Mouse (Mus musculus) right cerebral cortex, postnatal 4 days (tissue): ENCODE measurements around the gene Selenos.
"Not testable (repeated sequence)": the region's sequence is repeated elsewhere in the genome, so short reads cannot be mapped to it uniquely, and the experiment has no call there.

ENCODE experiments used
- DNase-seq: peaks from one replicate; pipeline ENCODE4 v3.0.0-alpha.2; 2022

Selenos gene

DNA sequence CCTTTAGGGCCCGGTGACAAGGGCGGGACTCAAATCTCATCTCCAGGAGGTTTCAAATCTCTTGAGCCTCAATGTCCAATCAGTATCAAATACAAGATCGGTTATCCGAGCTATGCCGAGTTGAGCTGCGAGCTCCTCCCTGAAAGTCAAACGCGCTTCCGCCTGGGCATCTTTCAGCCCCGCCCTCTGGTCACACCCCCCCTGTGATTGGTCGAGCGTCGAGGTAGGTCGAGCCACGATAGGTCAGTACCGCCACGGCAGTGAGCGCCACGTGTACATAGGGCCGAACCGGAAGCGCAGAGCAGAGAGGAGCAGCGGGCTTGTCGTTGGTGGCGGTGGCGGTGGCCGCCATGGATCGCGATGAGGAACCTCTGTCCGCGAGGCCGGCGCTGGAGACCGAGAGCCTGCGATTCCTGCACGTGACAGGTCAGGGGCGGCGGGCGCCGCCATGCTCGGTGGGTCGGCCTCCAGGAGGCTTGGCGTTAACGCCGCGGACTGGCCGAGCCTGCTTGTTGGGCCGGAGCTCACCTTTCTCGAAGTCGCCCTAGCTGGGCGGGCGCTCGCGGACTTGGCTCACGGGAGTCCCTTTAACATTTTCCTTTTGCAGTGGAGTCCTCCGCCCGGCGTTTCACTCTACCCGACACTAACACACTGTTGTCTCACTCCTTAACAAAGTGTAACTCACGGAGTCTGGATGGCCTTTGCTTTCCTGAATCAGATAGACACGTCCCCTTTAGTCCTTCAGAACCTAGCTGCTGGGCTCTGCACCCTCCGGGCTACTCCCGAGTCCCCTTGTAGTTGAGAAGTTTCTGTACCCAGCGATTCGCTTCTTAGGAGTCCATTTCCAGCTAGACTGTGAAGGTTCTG lies at the start of gene Selenos:
Gene Selenos, plus strand, starts transcription at position 286 of the 867 bp plus-strand sequence.
- peak; percentile 90 for DNase-seq

DNA sequence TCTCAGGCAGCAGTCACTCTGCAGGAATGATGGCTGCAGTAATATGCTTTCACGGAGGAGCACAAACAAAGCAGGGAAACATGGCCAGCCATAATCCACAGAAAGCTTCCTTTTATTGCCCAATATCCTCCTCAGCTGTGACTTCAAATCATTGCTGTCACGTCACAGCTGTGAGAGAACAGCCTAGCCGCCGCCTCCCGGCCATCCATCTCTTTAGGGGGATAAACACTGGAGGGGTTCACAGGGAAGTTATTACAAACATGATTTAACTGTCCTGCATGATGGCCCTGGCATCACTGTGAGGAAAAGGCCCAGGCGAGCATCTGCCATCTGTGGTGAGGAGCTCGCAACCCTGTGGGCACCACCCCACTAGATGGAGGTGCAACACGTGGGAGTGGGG lies 42.6 kb upstream of the Selenos start:
- DNase-seq: no peak

DNA sequence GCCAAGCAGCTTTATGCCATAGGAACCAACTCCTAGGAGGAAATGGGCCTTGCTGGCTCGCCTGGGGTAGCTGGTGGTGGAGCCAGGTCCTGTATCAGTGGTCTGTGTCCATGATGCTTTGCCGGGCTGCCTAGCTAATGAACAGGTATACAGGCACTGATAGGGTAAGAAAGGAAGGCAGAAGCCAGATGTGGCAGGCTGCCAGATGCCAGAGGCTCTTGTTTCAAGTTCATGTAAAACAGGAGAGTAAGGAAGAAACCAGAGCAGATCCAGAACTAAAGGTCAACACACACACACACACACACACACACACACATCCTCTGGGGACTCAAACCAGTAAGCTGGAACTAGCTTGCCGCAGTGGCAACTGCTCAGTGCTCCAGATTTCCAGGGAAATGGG lies 41.2 kb upstream of the Selenos start:
- no peak for DNase-seq

DNA sequence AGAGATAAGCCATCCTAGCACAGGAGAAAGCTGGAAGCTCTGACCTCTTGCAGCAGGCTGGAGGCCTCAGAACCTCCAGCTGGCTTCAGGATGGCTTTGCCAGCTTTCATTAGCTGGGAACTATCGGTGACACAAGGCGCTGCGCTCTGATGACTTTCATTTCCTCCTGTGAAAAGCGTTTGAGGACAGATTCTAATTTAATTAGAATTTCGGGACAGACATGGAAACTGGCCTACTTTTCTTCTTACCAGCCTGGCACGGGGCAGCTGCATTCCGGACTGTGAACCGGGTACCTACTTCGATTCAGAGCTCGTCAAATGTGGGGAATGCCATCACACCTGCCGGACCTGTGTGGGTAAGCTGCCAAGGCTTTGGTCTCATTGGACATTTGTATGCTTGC lies 40.7 kb upstream of the Selenos start:
- DNase-seq: no peak

DNA sequence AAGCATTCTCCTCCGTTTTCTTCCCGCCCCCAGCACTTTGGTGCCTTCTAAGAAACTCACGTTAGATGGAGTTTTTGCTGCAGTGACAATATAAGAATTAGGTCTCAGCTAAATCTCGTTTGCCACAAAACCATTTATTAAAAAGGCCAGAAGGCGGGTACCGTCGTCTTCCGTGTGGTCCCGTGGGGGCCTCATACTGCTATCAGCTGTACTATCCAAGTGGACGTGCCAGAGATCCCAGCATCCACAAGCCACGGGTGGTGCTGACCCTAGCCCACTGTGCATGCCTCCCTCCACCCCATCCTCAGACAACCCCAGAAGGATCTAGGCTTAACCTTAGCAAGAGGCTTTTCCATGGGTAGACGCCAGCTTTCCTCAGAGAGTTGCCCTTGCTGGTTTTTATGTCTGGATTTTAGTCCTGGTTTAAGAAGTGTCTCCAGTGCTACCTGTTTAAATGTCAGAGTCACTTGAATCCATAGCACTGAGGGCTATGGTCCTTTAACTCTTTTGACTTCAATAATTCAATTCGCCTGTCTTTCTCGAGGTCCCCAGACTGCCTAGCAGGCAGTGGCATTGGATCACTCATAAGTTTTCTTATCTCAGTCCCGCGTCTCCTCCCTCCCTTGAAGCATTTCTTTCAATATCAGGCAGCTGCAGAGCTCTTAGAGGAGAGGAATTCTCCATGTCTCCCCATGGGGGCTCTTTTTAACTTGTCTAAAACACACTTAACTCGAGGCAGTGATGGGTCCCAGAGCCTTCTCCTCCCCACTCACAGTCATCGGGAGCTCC lies 39.2 kb upstream of the Selenos start:
- no peak for DNase-seq

DNA sequence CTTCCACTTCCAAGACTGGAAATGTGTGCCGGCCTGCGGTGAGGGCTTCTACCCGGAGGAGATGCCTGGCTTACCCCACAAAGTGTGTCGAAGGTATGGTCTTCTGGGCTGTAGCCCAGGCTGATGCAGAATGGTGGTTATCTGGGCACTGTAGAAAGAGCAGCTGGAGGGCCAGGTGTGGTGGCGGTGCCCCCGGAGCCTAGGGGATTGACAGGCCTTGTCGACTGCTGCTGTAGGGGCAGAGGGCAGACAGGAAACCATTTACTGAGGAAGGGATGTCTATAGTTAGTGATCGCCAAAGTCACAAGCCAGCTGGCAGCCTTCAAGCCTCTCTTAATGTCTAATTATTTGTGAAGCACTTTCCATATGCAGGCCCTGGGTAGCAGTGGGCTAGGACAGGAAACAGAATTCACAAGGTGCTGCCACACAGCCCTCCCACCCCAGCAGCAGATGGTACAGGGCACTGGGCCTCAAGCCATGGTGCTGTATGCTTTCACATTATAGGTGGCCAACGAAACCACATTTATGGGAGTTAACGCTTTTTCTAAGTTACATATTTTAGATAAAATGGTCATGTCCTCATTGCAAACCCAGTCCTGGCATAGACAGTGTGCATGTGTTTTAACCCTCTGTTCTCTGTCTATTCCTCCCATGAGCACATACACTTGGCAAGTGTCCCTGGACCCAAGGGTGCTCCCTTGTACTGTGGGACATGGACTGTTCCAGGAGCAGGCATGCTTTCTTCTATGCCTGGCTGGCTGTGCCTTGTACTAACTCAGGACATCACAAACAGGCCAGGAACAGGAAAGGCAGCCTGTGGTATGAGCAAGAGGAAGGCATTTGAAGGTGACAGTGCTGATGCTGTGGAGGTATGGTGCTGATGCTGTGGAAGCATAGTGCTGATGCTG lies 35.6 kb upstream of the Selenos start, which contains the start of gene Gm45213:
Gene Gm45213, plus strand, starts transcription at position 51 of the 908 bp plus-strand sequence.
- no peak for DNase-seq

DNA sequence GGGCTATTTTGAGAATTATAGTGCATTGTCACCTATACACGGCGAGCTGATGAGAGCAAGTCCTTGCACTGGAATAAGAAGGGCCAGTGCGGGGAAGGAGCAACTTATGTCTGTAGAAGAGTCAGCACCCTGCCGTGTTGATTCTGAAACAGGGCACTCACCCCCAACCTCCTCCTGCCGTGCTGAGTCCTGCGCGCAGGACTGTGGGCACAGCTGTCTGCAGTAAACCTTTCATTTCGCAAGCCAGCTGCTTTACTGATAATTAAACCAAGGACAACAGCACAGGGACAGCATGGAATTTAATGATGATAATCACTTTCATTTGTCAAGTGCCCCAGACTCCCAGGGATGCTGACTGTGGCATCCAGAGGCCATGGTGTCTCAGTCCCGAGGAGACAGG lies 34.8 kb upstream of the Selenos start:
- DNase-seq: no peak

DNA sequence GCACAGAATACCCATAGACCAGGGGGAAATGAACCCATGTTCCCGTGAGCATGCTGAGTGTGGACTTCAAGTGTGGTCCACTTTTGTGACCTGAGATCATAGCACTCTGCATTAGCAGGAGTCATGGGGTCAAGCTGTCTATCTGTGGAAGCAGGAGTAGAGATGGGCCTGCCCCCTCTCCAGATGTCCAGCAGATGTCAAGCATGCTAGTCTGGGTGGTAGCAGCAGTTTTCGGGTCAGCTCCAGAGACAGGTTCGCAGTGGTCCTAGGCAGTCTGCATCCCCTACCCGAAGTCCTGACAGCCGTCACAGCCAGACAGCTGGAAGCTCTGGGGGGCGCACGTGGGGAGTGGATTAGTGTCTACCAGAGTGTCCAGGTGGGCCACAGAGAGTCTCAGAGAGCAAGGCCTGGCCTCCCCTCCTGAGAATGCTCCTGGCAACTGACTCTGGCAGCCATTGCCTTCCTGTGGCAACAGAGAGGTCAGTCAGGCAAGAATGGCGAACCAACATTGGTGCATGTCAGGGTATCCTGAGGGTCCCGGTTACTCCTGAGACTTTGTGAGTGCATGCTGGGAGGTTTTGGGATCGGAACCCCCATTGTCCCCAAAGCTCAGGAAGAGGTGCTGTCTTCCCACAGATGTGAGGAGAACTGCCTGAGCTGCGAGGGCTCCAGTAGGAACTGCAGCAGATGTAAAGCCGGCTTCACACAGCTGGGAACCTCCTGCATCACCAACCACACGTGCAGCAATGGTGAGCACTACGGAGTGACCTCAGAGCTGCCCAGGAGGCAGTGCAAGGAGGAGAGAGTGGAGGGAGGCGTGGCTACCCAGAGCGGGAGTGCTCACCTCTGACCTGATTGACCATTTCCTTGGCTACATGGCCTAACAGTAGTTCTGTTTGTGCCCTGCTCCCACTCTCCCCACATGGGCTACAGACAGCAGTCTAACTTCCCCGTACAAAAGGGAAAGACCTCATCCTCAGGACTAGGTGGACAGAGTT lies 32.2 kb upstream of the Selenos start:
- no peak for DNase-seq

DNA sequence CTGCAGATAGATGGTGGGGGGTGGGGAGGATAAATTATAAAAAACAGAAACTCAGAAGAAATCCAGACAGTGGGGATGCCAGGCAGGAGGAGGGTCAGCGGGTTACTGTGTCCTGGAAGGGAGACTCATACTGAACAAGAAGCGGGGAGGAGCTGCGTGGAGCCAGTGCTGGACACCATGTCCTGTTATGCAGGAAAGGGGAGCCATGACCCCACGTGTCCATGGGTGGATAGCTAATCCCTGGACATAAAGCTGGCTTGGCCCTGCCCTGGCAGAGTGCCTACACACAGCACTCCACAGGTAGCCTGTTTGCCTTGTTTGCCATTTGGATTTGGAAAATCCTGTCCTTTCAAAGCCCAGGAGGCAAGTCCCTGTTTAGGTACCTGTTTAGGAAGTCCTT lies 31.5 kb upstream of the Selenos start:
- DNase-seq: no peak

DNA sequence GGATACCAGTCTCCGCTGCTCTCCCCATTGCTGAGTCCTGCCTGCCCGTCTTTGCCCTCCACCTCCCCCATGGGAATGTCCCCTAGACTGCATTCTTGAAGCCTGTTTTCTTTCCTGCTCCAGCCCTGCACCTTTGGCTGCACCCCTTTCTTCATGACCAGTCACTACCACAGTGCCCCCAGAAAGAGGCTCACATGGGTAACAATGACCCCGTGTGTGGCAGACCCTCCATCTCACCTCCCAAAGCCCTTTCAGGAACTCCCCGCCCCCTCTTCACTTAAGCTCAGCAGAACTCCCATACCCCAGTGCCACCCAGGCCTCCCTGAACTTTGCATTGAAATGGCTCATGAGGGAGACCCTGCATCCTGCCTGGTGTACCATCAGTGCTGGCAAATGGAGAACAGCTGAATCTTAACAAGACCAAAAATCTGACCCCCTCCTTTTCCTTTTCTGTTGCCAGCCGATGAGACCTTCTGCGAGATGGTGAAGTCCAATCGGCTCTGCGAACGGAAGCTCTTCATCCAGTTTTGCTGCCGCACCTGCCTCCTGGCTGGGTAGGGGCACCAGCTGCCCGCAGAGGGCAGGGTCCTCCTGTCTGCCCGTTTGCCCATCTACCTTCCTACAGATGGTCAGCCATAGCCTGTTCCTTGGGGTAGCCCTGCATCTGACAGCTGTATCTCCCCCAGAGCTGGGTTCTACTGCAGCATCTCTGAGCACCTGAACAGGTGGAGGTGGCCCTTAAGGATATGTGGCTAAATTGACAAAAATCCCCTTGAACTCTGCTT lies 30.8 kb upstream of the Selenos start:
- no peak for DNase-seq

DNA sequence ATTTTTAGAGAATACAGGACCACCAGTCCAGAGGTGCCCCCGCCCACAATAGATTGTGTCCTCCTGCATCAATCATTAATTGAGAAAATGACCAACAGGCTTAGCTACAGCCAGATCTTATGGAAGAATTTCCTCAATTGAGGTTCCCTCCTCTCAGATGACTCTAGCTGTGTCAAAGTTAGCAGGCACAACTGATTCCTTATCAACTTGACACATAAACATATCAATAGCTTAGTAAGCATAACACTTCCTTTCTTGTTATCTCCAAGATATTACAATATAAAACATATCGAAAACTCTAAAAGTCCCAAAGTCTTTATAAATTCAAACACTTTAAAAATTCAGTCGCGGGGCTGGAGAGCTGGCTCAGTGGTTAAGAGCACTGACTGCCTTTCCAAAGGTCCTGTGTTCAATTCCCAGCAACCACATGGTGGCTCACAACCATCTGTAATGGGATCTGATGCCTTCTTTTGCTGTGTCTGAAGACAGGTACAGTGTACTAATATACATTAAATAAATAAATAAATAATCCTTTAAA lies 25.4 kb upstream of the Selenos start:
- DNase-seq: no peak

DNA sequence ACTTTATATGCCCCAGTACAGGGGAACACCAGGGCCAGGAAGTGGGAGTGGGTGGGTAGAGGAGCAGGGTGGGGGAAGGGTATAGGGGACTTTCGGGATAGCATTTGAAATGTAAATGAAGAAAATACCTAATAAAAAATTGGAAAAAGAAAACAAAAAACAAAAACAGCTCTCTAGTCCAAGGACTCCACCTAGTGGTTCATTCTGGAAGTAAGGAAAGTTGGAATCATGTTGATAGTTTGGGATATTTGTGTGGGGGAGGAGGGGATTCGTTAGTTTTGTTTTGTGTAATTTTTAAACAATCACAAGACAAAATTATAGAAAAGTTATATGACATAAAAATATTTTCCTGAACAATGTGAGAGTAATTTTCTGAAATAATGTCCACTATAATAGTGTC lies 24.1 kb upstream of the Selenos start:
- not testable (repeated sequence) for DNase-seq

DNA sequence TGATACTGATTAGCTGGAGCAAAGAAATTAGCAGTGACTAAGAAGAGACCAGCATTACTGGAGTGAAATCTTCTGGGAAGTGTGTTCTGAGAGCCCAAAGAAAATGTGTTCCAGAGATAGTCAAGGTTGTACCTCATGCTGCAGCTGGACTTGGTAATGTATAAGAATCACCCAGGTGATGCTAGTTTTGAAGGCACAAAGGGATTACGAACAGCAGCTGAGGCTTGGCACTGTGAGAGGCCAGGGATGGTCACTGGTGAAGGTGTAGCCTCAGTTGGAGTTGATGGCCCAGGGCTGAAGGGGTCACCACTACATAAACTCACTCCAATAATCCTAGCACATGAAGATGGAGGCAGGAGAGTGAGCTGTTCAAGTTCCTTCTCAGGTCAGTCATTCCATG lies 20.7 kb upstream of the Selenos start, which contains the start of gene Snrpa1:
Gene Snrpa1, plus strand, starts transcription at position 301 of the 400 bp plus-strand sequence.
- no peak for DNase-seq

DNA sequence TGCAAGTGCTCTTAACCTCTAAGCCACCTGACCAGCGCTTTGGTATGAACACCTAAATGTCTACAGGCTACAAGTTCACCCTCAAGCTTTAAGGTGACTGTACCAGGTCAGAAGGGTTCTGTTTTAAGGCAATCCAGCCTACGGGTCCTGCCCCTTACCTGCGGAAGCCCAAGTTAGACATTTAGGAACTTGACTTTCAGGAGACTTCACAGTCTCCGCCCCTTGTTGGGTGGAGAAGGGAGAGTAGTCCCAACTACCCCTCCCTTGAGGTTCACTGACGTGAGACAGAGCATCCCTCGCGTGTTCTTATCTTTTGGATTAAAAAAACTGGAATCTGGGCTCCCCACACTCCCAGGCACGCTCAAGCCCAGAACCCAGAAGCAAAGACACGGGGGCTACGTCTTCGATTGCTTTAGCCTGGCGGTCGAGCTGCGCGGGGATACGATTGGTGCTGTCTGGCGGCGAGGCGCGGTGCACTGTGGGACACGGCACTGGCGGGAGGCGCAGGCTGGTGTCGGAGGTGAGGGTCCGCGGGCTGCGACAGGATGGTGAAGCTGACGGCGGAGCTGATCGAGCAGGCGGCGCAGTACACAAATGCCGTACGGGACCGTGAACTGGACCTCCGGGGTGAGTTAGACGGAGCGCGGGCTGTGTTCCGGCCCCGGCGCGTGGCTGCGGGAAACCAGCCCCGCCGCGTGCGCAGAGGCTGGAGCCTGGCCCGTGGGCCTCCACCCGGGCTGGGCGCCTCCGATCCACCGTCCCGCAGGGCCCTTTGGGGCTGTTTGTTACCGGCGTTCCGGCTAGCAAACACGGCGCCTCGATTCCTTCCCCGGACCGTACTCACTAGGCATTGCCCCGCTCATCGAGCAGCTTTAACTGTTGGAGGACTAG lies 19.1 kb upstream of the Selenos start:
- DNase-seq: peak; percentile 86

DNA sequence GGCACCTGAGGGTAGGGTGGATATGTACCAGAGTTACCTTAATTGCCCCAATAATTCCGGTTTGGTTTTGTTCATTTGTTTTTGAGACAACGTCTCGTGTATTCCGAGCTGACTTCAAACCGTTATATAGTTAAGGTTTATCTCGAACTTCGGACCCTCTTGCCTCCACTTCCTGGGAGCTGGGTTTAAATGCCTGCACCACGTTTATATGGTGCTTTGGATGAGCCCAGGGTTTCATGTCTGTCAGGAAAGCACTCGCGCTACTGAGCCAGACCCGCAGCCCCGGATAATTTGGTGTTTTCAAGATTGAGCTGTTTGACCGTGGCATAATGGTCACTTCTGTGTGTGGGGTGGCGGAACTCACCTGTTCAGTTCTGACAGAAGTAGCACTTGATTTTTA lies 18.4 kb upstream of the Selenos start:
- no peak for DNase-seq

DNA sequence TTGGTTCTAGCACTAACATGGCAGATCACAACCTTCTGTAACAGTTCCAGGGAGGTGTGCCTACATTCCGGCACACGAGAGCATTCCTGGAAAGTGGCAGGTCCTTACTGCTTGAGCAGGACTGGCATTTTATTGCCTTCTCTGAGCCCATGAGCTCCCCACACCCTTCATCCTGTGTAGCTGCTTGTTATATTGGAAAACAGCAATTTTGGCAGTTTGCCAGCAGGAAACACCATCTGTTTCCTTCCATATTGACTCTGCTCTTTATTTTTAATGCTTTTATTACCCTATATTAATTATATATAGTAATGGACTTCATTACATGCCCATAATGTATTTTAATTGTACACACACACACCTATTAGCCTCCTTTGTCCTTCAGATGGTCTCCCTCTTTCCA lies 3.0 kb upstream of the Selenos start:
- DNase-seq: no peak

DNA sequence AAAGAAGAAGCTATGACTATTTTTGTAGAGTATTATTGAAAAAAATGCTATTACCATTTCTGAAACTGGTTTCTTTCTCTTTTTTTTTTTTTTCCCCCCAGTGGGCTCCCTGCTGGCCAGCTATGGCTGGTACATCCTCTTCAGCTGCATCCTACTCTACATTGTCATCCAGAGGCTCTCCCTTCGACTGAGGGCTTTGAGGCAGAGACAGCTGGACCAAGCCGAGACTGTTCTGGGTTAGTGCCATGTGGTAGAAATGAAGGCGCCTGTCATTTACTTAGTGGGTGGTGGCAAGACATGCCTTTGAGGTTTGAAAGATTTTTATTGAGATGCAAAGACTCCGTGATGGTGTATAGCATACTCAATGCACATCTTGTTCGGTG lies 773 bp downstream of the Selenos start:
- DNase-seq: no peak

DNA sequence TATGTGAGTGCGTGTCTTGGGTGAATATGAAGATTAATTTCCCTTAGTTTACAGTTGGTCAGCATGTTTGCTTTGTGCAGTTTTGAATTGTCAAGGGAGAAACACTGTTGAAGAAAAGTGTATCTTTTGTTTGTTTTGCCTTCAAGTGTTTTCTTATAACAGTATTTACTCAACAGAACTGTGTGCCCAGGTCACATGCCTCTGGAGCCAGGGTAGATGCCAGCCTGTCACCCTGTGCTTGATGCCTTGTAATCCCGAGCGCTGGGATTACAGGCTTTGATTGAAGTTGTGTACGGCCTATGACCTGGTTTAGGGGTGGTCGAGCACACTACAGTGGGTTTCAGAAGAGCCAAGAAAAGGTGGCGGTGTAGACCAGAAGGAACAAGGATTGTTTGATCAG lies 4.3 kb downstream of the Selenos start:
- no peak for DNase-seq

DNA sequence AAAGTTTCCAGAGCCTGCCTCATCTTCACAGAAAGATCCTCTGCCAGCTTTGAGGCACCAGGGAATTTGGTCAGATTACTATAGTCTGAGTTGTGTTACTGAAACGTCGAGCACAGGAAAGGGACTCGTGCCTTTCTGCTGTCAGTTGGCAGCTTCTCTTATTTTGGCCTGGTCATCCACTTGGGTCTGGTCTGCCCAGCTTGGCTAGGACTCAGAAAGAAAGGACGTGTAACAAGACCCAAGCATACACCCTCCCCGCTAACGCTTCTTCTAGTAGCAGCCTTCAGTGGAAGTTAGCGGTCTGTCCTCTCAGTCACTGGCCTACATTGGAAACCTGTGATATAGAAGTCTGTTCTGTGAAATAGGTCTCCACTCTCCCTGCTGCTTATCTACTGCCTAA lies 5.1 kb downstream of the Selenos start:
- no peak for DNase-seq
